Mouse (Mus musculus): ENCODE results near the gene Gabrg1.

The Gabrg1 gene

GRCm38 (mm10) chr5:70842192-70843095, at the start of gene Gabrg1:
Gene Gabrg1, minus strand, starts transcription at chr5:70842617.
- no peak for DNase-seq (ENCODE audit: extremely low spot score, low read depth, low spot score)

- no peak for DNase-seq (ENCODE audit: extremely low spot score, low read depth, low spot score)
Observed at GRCm38 (mm10) chr5:70884026-70884425, 41.6 kb upstream of the Gabrg1 start.

GRCm38 (mm10) chr5:70870081-70870480, 27.7 kb upstream of the Gabrg1 start:
- no peak for DNase-seq (ENCODE audit: extremely low spot score, low read depth, low spot score)

GRCm38 (mm10) chr5:70843096-70843734, 798 bp upstream of the Gabrg1 start:
- peak; percentile 73 for DNase-seq (ENCODE audit: extremely low spot score, low read depth, low spot score)

DNA sequence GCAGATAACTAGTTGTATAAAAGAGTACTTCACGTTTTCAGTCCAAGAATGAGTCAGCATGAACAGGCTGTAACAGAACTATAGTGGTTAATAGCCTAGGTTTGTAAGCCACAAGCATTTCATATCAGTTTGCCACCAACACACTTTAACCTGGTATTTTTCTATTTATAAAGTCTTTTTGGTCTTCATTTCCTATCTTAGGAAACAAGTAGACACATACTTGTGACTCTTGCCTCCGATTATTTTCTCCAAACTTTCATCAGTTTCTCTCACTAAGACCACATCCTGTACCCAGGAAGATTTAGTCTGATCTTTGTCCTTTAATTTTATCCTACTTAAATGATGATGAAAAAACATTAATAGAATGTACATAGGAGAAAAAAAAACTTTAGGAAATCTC, 23.7 kb downstream of the Gabrg1 start:
- DNase-seq (ENCODE audit: extremely low spot score, low read depth, low spot score), result no peak

- no peak for DNase-seq (ENCODE audit: extremely low spot score, low read depth, low spot score)
Observed at GRCm38 (mm10) chr5:70736156-70736555, 106.3 kb downstream of the Gabrg1 start.

GRCm38 (mm10) chr5:70704361-70704760, 138.1 kb downstream of the Gabrg1 start:
- no peak for DNase-seq (ENCODE audit: extremely low spot score, low read depth, low spot score)

All from hindlimb bud, embryonic 11.5 days (tissue).